Mouse (Mus musculus) heart, postnatal 25 days (tissue): ENCODE data around the gene Asb7. TPM values are rescaled to one million over a fixed set of nuclear protein-coding genes. Genes with fewer than 3 reads are reported as not detected.
A peak's percentile ranks its signal among the peaks of the same experiment; 100 is the strongest.

ENCODE experiments used
- DNase-seq: peaks from one replicate; pipeline ENCODE4 v3.0.0; 2022; ENCODE audit warnings: low spot score
- intact Hi-C: fragments of 180-260 bp; cut with DNase I; formaldehyde crosslinking; loops from one replicate; pipeline ENCODE4 v1.15.1; 2025
- total RNA-seq, 2 experiments: library from RNA; stranded (reverse); gene quantifications; 2 replicates each; pipeline ENCODE4 v1.2.3; 2021

Asb7 gene
- total RNA-seq, 2 experiments from 2014 or later, result 8.0 to 9.2 TPM

DNA sequence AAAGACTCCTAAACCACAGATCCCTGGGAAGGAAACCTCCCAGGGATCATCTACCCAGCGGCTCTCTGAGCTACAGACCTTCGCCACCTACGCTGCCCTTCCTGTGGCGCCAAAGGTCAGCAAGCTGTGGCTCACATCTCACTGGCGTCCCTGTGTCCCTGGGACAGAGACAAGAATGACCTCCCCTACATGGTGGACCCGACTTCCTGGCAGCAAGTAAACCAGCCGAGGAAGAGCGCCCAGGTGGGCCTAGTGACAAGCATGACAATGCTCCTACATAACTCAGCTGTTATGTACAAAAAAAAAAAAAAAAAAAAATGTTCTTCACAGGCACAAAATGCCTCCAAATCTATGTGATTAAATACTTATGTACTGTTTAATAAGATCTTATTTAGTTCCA, 28.4 kb downstream of the Asb7 start:
- intact Hi-C loops, result loop anchor here (1.0 to 5.0 kb wide), 3 partner anchors 227 to 559 kb away; no protein-coding TSS in a partner anchor

DNA sequence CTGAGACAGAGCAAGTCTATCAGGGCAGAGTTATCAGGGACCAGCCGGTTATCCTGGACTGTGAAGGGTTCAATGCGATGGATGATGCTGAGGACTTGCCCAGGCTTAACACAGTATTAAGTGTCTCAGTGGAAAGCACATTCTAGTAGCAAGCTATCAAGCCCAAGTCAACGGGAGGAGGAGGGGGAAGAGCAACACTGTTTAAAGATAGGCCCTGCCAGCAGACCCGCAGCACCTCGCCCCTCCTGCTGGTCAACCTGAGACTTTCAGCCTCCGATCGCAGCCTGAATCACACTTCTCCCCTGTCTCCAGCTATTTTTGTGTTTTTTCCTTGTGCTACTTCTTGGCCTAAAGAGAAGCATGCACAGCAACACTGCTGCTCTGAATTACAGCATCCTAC, 29.1 kb downstream of the Asb7 start:
- DNase-seq, result no peak
- intact Hi-C loops, result loop anchor here (5.0 kb wide), 1 partner anchor 558 kb away; no protein-coding TSS in a partner anchor

More for the DNA sequence above, 28.4 kb downstream of the Asb7 start:
- no peak for DNase-seq

DNA sequence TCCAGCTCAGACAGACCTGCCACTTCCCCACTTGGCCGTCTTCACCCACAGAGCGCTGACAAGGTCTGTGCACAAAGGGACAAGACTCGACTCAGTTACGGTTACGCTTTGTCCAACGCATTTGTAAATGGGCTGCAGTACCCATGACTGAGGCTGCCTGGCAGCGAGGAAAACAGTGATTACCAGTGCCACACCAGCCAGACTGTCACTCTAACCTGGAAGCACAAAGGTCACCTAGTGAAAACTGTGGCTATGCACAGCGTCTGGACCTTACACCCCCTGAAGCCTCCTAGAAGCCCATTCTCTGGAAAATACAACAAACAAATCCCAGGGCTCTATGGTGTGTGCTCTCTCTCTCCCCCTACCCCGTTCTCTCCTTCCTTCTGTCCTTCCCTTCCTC, 33.9 kb downstream of the Asb7 start:
- intact Hi-C loops, result no loop called here

DNA sequence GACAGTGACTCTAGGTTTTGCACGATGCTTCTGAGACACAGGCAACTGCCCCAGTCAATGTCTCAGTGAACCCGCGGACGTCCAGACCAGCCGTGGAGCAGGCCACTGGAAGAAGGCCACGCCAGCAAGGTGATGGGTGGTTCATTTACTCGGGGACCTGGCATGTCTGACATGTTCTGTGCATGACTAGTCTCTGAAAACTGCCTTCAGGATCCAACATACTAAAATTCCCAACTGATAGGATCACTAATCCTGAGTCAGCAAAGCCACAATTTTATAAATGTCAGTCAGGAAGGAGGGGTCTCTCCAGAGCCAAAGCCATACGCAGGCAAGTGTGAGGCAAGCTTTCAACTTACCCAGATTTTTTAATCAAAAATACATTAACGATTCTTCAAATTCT, 35.8 kb downstream of the Asb7 start:
- intact Hi-C loops, result no loop called here
- DNase-seq, result no peak

More for the DNA sequence above, 33.9 kb downstream of the Asb7 start:
- no peak for DNase-seq

DNA sequence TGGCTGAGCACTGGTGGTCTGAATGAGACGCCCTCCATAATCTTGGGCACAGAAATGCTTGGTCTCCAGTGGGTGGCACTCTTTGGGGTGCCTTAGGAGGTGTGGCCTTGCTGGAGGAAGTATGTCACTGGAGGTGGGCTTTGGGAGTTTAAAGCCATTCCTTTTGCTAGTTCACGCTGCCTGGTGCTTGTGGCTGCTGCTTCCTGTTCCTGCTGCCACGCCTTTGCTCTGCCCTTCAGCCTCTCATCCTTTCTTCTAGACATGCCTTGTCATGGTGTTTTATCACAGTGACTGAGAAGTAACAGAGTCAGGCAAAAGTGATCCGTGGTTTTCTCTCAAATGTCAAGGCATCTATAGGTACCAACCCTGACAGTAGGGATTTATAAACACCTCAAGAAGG, 37.2 kb downstream of the Asb7 start:
- intact Hi-C loops, result no loop called here
- DNase-seq, result no peak

DNA sequence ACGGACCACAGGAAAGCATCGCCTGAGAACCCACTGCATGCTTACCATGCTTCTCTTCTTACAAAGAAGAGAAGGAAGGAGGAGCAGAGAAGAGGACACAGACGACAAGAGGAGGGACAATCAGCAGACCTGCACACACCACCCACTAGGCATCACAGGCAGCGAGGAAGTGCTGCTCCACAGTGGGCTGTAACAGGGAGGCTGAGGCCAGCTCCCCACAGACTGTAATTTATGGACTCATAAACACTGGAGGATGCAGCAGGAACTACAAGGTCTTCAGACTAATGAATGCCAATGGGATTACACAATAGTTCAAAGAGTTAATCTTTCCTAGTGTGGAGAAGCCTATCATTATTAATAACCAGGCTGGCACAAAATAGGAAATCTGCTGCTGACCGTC, 38.5 kb downstream of the Asb7 start:
- intact Hi-C loops, result no loop called here
- DNase-seq, result no peak

DNA sequence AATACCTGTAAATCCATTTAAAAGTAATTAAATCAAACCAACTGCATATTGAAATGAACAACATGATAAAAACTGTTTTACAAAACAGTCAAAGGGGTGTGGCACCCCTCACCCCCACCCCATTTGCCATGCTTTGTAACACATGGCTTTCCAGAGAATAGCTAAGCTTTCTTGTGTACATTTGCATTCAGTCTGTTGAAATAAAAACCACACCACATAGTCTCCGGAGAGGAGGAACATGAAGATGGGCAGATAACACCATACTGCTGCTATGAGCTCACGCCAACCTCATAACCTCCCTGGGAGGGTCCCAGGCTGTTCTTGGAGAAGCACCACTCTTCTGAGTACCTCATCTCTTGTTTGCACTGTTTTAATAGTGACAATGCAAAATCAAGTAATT, 40.2 kb downstream of the Asb7 start:
- no peak for DNase-seq

DNA sequence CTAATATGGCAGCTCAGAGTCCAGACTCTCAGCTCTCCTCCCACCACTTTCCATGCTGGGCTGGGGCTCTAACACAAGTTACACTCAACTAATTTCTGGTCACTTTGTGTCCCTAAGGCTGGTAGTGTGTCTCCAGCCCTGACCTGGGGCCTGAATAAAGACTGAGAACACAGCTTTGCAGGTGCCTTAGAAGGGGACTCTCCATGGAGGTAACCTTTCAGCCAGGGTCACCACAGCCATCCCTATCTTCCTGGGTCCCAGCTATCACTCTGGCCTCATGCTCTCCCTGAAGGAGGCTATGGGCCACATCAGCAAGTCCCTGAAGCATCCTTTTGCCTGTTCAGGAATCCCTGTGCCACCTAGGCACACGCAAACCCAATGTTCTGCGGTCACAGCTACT, 43.7 kb downstream of the Asb7 start:
- intact Hi-C loops, result no loop called here
- DNase-seq, result no peak

More for the DNA sequence above, 40.2 kb downstream of the Asb7 start:
- intact Hi-C loops, result no loop called here

DNA sequence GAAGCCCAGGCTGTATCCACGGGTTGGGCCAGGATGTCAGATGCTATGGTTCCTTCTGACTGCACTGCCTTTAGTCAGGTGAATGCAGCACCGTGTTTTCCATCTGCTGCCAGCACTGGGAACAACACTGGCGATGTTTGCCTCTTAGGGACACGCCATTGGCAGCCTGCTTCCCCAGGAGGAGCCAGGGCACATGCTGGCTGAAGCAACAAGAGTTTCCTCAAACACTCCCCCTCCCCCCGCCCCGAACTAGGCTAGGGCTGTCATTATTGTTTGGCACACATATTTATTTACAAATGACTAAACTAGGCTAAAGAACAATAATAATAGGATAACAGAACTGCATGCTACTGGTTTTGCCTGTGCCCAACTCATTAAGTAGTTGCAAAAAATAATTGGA, 56.0 kb downstream of the Asb7 start:
- intact Hi-C loops, result no loop called here

DNA sequence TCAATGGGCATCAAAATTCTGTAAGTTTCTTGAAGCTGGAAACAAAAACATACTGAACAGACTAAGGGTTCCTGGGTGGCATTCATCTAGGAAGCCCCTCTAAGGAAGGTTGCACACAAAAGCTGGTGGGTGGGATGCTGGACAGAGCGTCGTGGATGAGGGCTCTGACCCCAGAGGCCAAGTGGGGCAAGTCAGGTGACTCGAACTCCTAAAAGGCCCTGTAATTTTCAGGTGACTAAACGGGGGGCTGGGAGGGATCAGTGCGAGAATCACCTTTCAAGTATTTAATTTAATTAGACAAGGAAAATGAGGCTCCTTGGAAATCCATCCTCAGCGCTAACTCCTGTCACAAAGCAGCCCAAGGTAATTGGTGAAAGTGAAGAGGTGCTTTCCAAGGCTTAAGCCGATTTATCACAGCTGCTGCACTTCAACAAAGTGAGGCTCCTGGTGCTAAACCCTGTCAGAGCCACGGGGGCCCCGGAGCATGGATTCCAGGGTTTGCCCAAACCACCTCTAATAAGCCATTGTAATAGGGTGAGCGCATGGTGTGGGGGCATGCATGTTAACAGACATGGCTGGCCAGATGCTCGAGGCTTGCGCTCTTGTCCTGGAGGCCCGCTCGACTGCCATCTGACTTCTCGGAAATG, 59.1 kb downstream of the Asb7 start:
- intact Hi-C loops, result no loop called here
- no peak for DNase-seq

More for the DNA sequence above, 56.0 kb downstream of the Asb7 start:
- no peak for DNase-seq

DNA sequence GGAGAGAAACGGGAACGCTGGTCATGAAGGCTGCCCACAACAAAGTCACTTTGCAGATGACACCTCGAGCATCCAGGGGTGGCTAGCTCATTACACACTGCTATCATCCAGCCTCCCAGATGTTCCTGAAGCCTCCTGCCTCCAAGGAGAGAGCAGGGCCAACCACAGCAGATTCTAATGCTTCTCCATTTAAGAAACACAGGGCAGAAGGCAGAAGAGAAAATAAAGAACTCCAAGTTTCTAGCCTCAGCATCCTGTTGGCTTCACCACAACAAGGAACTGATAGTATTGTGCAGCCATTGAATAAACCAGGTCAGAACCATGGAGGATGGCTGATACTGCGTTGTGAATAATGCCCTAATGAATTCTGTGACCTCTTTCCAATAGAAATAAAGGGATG, 60.0 kb downstream of the Asb7 start:
- no peak for DNase-seq
- intact Hi-C loops, result no loop called here

DNA sequence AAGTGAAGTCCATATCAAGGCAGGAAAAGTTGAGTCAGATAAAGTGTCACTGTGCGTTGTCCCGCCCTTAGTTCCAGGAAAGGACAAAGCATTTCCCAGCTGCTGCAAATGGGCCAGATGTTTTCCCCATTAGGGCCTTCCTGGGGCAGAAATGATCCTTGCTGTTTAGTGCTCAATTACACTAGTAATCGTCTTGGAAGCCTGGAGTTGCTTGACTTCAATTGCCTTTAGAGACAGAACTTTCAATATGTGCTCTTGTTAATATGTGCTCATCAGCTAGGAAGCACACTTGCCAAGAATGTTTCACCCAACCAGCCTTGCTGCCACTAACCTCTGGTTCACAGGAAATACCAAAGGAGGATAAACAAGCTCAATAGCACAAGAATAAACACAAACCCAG, 66.0 kb downstream of the Asb7 start:
- DNase-seq, result peak; percentile 6

DNA sequence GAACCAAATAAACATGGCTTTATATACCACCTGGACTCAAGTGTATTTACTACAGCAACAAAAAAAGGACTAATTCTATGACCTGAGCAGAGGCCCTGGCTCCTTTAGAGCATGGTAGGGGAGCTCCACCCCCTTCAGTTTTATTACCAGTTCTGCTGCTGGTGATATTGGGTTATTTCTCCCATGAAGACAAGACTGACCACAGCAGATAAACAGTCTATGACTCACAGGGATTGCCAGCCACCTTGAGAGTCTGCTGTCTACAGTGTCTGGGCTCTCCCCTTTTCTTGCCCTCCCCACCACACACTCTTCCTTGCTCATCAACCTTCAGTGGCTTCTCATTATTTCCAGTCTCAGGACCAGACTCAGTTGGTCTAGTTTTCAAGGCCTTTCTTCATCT, 87.5 kb downstream of the Asb7 start:
- DNase-seq, result no peak
- intact Hi-C loops, result no loop called here

More for the DNA sequence above, 66.0 kb downstream of the Asb7 start:
- intact Hi-C loops, result no loop called here

DNA sequence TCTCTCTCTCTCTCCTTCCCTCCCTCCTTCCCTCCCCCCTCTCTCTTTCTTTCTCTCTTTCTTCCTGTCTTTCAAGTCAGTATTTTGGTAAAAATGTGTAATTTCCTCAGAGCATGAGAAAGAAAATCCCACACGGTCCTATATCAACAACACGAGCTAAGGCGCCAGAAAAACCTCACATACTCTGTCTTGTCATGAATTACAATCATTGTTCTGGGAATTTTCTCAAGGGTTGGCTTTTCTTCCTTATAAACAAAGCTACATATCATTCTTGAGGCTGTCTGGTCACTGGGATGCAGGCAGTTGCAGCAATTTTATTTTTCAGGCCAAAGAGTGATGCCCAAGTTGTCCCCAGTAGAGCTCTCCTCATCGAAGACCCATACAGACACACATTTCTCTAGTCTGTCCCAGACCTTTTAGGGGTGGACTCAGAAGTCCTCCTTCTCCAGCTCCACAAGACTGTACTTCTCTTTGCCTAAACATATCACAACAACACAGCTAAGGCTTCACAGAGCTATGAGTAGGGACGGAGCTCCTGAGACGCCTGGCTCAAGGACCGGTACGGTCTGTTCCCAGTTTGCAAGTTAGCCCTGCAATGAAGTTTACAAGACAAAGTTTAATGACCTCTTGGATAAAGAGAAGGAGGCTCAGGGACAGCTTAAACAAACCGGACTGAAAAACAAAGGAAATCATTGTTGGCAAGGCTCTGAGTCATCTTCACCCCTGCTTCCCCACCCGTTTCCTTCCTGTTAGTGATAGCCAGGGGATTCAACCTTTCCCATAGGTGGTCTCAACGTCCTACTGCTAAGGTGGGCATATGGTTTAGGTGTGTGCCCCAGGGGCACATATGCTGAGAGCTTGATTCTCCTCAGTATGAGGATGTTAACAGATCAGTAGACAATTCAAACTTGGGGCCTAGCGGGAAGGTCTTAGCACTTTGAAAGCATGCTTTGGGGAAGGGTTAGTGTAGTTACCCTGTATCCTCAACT, 88.5 kb downstream of the Asb7 start:
- DNase-seq, result no peak
- intact Hi-C loops, result no loop called here

DNA sequence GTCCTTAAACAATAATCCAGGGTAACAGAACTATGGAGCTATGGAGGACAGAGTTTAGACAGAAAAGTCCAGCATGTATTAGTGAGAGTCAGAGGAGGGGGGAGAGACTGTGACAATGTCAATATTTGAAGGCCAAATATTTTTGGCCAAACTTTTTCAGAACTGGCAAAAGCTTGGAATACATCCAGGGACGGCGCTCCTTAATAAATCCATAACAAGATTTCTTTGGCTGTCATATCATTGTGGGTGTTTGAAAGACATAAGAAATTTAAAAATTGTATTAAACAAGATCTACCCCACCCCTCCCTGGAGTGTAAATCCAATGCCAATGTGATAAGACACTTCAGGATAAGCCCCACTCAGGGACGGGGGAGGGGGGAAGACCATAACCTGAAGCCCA, 89.3 kb downstream of the Asb7 start:
- intact Hi-C loops, result no loop called here
- DNase-seq, result no peak

DNA sequence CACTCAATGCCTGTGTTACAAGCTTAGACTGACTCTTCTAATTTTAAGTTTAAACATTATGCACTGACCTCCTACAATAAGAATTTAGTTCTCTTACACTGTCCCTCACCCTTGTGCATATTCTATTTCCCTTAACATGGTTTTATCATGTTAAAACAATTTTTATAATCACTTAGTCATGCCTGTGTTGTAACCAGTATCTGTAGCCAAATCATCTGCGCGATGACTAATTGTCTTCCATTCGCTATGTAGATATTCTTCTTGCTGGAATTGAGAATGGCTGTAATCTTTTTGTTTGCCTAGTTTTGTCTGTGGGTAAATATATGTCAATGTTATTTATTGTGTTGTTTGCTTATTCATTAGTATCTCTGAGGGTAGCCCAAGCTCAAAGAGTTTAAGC, 91.5 kb downstream of the Asb7 start:
- intact Hi-C loops, result no loop called here
- no peak for DNase-seq

Other genes starting within 250 kb of the Asb7 start
- gene Lins1, start 293 bp upstream of the Asb7 start, total RNA-seq, result 1 to 10 TPM; 3.4 to 4.3 TPM
- under 1 TPM; 0.11 to 0.13 TPM for gene Cers3, start 53.9 kb upstream of the Asb7 start, total RNA-seq
- 1 to 10 TPM; 1.5 to 2.7 TPM for gene Adamts17, start 150.1 kb upstream of the Asb7 start, total RNA-seq